Comparison of ENCODE assay signal across 27 mouse cellular contexts in the genomic region with DNA sequence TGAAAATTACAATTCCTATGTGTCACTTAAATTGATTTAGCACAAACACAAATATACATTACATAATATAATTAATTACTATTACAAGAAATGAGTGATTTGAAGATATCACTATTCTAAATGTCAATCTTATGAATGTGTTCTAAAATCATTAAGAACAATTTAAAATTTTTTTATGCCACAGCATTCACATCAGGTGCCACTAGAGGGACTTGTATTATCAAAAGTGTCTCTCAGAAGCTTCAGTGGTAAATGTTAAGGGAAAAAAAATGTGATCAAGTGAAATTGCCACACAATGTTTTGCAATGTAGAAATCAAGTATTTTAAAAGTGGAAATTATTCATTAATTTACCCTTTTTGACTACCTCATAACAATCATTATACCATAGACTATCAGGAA. TPM values are rescaled to one million over a fixed set of nuclear protein-coding genes. Genes with fewer than 3 reads are reported as not detected.
DNase-seq lines count a peak whose midpoint lies in the region; ATAC-seq and TF ChIP-seq lines count a peak whose summit lies in the region.
"Had no signal": no experiment of that assay in that cellular context is flagged by ENCODE, and none has a peak within 500 bp of the region (broad histone marks: within the 10 kb centered on the region; RNA-seq: fewer than 3 reads in every experiment).

No protein-coding gene starts in this region.

- ATAC-seq in forebrain, embryonic 14.5 days = no peak
- no peak for ATAC-seq in forebrain, embryonic 15.5 days (replicated peaks)
- ATAC-seq in midbrain, postnatal 0 days (ENCODE audit: low FRiP score) = no peak
- no peak for ATAC-seq in midbrain, embryonic 15.5 days (replicated peaks)
- ATAC-seq: Patski had no signal

- H3K4me2 ChIP-seq in forebrain, embryonic 14.5 days (ENCODE audit: low read length) = no peak overlapping the region
- no peak overlapping the region for H3K4me2 ChIP-seq in forebrain, embryonic 15.5 days (replicated peaks)
- no peak overlapping the region for H3K4me2 ChIP-seq in midbrain, postnatal 0 days (ENCODE audit: low read depth, low read length, poor library complexity, severe bottlenecking)
- H3K4me2 ChIP-seq in midbrain, embryonic 15.5 days = no peak overlapping the region
- H3K4me2 ChIP-seq: embryonic facial prominence, embryonic 12.5 days; embryonic facial prominence, embryonic 15.5 days; heart, embryonic 12.5 days; heart, embryonic 15.5 days; hindbrain, embryonic 14.5 days had no signal

- no peak overlapping the region for H3K27ac ChIP-seq in forebrain, embryonic 14.5 days (ENCODE audit: low read depth, low read length)
- H3K27ac ChIP-seq in forebrain, embryonic 15.5 days (replicated peaks) = no peak overlapping the region
- no peak overlapping the region for H3K27ac ChIP-seq in layer of hippocampus, adult 2 months
- H3K27ac ChIP-seq in midbrain, postnatal 0 days (ENCODE audit: low read depth, low read length) = no peak overlapping the region
- no peak overlapping the region for H3K27ac ChIP-seq in midbrain, embryonic 15.5 days
- H3K27ac ChIP-seq: embryonic facial prominence, embryonic 12.5 days; embryonic facial prominence, embryonic 15.5 days; heart, embryonic 15.5 days; hindbrain, embryonic 10.5 days; hindbrain, embryonic 14.5 days had no signal

- H3K4me1 ChIP-seq in forebrain, embryonic 14.5 days (ENCODE audit: control insufficient read depth, insufficient read depth, low read length) = no peaks in the 10 kb centered on the region
- H3K4me1 ChIP-seq in forebrain, embryonic 15.5 days = no peaks in the 10 kb centered on the region
- no peaks in the 10 kb centered on the region for H3K4me1 ChIP-seq in midbrain, postnatal 0 days (ENCODE audit: insufficient read depth, low read length)
- no peaks in the 10 kb centered on the region for H3K4me1 ChIP-seq in midbrain, embryonic 15.5 days
- H3K4me1 ChIP-seq: embryonic facial prominence, embryonic 12.5 days; embryonic facial prominence, embryonic 15.5 days; heart, embryonic 12.5 days; heart, embryonic 15.5 days; hindbrain, embryonic 10.5 days had no signal

- no peaks in the 10 kb centered on the region for H3K9me3 ChIP-seq in forebrain, embryonic 14.5 days (replicated peaks; ENCODE audit: control insufficient read depth, low read length)
- no peaks in the 10 kb centered on the region for H3K9me3 ChIP-seq in forebrain, embryonic 15.5 days
- no peaks in the 10 kb centered on the region for H3K9me3 ChIP-seq in midbrain, postnatal 0 days (ENCODE audit: low read length)
- H3K9me3 ChIP-seq in midbrain, embryonic 15.5 days = no peaks in the 10 kb centered on the region
- H3K9me3 ChIP-seq: embryonic facial prominence, embryonic 12.5 days; embryonic facial prominence, embryonic 15.5 days; heart, embryonic 12.5 days; heart, embryonic 15.5 days; hindbrain, embryonic 10.5 days had no signal

- TF ChIP-seq CTCF in layer of hippocampus, adult 2 months (conservative IDR thresholded peaks at IDR 0.05) = peak; percentile 78
- TF ChIP-seq CTCF in midbrain, postnatal 0 days (IDR thresholded peaks at IDR 0.05) = peak; percentile 60

- H3K4me3 ChIP-seq in forebrain, embryonic 14.5 days (ENCODE audit: low read depth, low read length) = no peak overlapping the region
- H3K4me3 ChIP-seq in forebrain, embryonic 15.5 days = no peak overlapping the region
- no peak overlapping the region for H3K4me3 ChIP-seq in layer of hippocampus, adult 2 months
- no peak overlapping the region for H3K4me3 ChIP-seq in midbrain, postnatal 0 days (ENCODE audit: low read depth, low read length)
- no peak overlapping the region for H3K4me3 ChIP-seq in midbrain, embryonic 15.5 days
- H3K4me3 ChIP-seq: embryonic facial prominence, embryonic 12.5 days; embryonic facial prominence, embryonic 15.5 days; heart, embryonic 12.5 days; heart, embryonic 15.5 days; hindbrain, embryonic 10.5 days had no signal

- no peaks in the 10 kb centered on the region for H3K27me3 ChIP-seq in forebrain, embryonic 14.5 days (replicated peaks; ENCODE audit: control insufficient read depth, insufficient read depth, low read length)
- H3K27me3 ChIP-seq in forebrain, embryonic 15.5 days = no peaks in the 10 kb centered on the region
- no peaks in the 10 kb centered on the region for H3K27me3 ChIP-seq in midbrain, postnatal 0 days (ENCODE audit: insufficient read depth, low read length)
- H3K27me3 ChIP-seq in midbrain, embryonic 15.5 days (replicated peaks) = no peaks in the 10 kb centered on the region
- H3K27me3 ChIP-seq: embryonic facial prominence, embryonic 12.5 days; embryonic facial prominence, embryonic 15.5 days; heart, embryonic 12.5 days; heart, embryonic 15.5 days had no signal

- peak; percentile 8 for DNase-seq in forebrain, embryonic 14.5 days (ENCODE audit: low spot score)
- no peak for DNase-seq in layer of hippocampus, adult 2 months (ENCODE audit: low spot score in 2 of 2)
- DNase-seq in layer of hippocampus, adult 8-10 months (ENCODE audit: low spot score in 2 of 2) = no peak
- peak; percentile 32 for DNase-seq in midbrain, postnatal 0 days (ENCODE audit: low spot score)
- no peak for DNase-seq in cerebellum, adult 11-12 months
- DNase-seq: adrenal gland, adult 2 months; adrenal gland, postnatal 14 days; cerebellum, adult 2 months; cerebellum, adult 9-11 months; cerebellum, postnatal 25 days; gastrocnemius, postnatal 25 days; heart, adult 18-20 months; heart, postnatal 10 days; heart, postnatal 36 days had no signal

- H3K9ac ChIP-seq in forebrain, embryonic 14.5 days (ENCODE audit: low read length) = no peak overlapping the region
- no peak overlapping the region for H3K9ac ChIP-seq in forebrain, embryonic 15.5 days (replicated peaks)
- H3K9ac ChIP-seq in midbrain, postnatal 0 days (replicated peaks; ENCODE audit: low read length, poor library complexity, severe bottlenecking) = no peak overlapping the region
- H3K9ac ChIP-seq in midbrain, embryonic 15.5 days = no peak overlapping the region
- H3K9ac ChIP-seq: embryonic facial prominence, embryonic 12.5 days; embryonic facial prominence, embryonic 15.5 days; heart, embryonic 12.5 days; heart, embryonic 15.5 days; hindbrain, embryonic 14.5 days had no signal

- no peaks in the 10 kb centered on the region for H3K36me3 ChIP-seq in forebrain, embryonic 14.5 days (ENCODE audit: control insufficient read depth, insufficient read depth, low read length)
- H3K36me3 ChIP-seq in forebrain, embryonic 15.5 days = no peaks in the 10 kb centered on the region
- H3K36me3 ChIP-seq in midbrain, postnatal 0 days (ENCODE audit: insufficient read depth, low read length) = no peaks in the 10 kb centered on the region
- H3K36me3 ChIP-seq in midbrain, embryonic 15.5 days (replicated peaks) = no peaks in the 10 kb centered on the region
- H3K36me3 ChIP-seq: embryonic facial prominence, embryonic 12.5 days; embryonic facial prominence, embryonic 15.5 days; heart, embryonic 12.5 days; heart, embryonic 15.5 days; hindbrain, embryonic 10.5 days had no signal

RNA-seq across cellular contexts. Expression of a gene that starts 22.8 kb away (rescaled TPM):
- 1.6 and 2.9 TPM in 2 replicates for polyA plus RNA-seq in forebrain, embryonic 14.5 days (2014; fragmentation: Nextera tagmentation; extraction: Ambion mirVana)
- polyA plus RNA-seq in forebrain, embryonic 15.5 days (2015; fragmentation: Nextera tagmentation; extraction: Ambion mirVana) = 3.9 TPM in 2 replicates
- 100 to 1,000 TPM; 205 to 218 TPM for total RNA-seq in layer of hippocampus, adult 2 months (2021)
- 100 to 1,000 TPM; 159 to 187 (median 173) TPM for total RNA-seq in layer of hippocampus, adult 8-10 months (2022)
- total RNA-seq in midbrain, postnatal 0 days (2014; rRNA removed) = 25.0 and 25.3 TPM in 2 replicates
- polyA plus RNA-seq in midbrain, postnatal 0 days (2015; fragmentation: Nextera tagmentation; extraction: Ambion mirVana) = 4.1 and 5.3 TPM in 2 replicates
- polyA plus RNA-seq in midbrain, embryonic 15.5 days (2015; fragmentation: Nextera tagmentation; extraction: Ambion mirVana) = 8.9 and 9.1 TPM in 2 replicates
- total RNA-seq: adrenal gland, postnatal 14 days; common myeloid progenitor, adult 5-6 weeks; ES-E14; gastrocnemius, adult 8-10 months; gastrocnemius, postnatal 25 days; heart, adult 18-20 months; heart, postnatal 10 days; heart, postnatal 36 days had no signal
- polyA plus RNA-seq: adrenal gland, adult 2 months; gonadal fat pad, adult 2 months; heart, embryonic 12.5 days; heart, embryonic 15.5 days had no signal

Comparison
In these comparisons a context has a peak if more than half of its experiments do, and no peak if none do; other contexts are left out.
1. DNase-seq: peak in forebrain, embryonic 14.5 days (single experiment) and midbrain, postnatal 0 days (single experiment); none in layer of hippocampus, adult 2 months (0 of 2), layer of hippocampus, adult 8-10 months (0 of 2) and cerebellum, adult 11-12 months (single experiment).